Mouse (Mus musculus) bone marrow macrophage, adult 2 months (primary cell): ENCODE data around the gene Hsf4.

Experiments
- CTCF ChIP-seq: IDR thresholded peaks from 2 replicates; pipeline ENCODE4 v1.5.1; 2012; ENCODE audit warnings: low read depth, mild to moderate bottlenecking, low read length, moderate library complexity
- POLR2A ChIP-seq: IDR thresholded peaks from 2 replicates; pipeline ENCODE4 v1.6.1; 2012; ENCODE audit warnings: mild to moderate bottlenecking, low read depth, low read length, borderline replicate concordance

DNA sequence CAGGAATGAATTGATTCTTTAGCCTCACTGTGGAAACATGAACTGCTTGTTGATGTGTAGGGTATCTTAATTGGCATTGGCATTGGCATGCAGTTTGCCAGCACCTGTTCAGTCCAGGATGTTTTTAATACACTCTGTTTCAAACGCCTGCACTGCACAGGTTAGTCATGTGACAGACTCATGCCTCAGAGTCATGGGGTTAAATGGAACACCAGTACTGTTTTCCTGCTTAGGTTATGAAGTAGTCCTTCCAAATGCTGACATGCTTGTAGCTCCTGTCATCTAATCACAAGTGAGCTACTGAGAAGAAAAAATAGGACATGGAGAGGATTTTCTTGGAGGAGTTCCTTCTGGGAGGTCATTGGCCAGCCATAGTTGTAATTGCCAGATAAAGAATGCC, 34.4 kb upstream of the Hsf4 start:
- TF ChIP-seq CTCF (no peak), POLR2A (no peak)
